Mouse (Mus musculus): Measurements from ENCODE around the gene Krt76.

Krt76 gene

DNA sequence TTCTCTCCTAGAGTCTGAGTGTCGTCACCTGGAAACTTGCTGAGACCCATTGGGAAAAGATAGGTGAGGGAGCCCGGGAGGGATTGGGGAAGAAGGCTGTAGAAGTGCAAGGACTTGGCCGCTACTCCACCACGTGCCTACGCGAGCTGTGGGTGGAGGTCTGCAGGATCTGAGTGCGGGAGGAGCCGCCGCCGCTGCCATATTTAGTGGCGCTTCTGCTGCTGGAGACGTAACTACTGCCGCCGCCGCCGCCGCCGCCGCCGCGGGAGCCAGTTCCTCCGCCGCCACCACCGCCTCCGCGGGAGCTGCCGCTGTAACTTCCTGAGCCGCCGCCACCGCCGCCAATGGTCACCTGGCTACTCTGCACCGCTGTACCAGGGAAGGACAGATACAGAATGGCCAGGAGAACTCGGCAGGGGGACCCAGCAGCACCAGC, 33.0 kb downstream of the Krt76 start:
- DNase-seq, result peak; percentile 29

DNA sequence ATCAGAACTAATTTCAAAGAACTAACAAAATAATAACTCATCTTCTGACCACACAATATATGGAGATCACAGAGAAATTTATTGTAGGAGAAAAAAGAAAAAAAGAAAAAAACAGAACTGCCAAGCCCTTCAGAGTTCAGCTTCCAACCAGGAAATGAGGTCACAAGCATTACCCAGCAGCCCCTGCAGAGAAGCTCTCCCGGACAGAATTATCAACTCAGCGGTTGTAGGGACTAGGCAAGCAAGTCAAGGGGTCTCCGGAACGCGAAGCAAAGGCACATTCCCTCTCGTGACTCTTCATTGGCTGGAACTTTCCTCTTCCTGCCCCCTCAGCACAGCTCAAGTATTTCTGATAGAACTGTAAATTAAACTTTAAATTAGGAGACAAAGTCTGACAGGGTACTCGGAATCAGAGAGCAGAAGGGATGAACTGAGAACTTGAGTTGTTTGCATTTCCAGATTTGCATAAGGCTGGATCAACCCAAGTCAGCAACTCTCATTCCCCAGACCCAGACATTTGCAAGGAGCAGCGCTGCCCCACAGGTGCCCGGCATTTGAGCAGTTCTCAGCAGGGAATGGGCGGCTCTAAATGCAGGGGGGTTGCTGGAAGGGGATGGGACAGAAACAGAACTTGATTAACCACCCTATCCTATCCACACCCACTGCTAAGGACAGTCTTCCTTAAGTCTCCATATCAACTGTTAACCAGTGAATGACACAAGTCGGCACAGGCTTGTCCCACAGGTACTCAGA, 33.9 kb downstream of the Krt76 start:
- no peak for DNase-seq

DNA sequence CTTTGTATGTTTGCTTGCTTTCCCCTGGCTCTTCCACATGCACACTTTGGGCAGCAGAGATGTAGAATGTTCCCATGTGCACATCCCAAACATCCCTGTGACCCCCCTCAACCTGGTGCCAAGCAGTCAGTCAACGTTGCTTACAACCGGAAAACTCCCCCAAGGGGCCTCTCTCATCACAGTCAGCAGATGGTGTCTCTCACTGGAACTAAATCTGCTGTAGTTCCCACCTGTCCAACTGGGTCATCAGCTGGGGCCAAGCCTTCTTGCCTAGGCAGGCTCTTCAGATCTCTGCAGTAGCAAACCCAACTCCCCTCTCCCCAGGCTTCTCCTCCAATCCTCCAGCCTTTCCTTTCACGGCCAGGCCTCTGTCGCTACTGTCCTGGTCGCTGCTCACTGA, 36.0 kb downstream of the Krt76 start:
- no peak for DNase-seq

DNA sequence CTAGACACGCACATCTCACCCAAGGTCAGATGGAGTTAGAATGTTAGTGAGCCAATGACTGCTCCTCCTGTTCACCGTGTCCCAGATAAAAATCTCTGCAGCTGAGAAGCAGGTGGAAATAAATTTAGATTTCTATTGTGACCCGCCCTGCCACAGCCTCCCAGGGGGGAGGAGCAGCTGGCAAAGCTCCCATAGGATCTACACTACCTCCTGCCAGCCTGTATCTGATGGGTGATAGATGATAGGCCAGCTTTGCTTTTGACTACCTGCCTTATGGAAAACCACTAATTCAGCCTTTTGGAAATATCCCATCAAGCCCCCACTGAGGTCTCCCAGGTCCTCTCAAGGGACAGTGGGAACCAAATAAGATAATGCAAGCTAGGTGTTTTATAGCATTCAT, 37.0 kb downstream of the Krt76 start:
- no peak for DNase-seq

DNA sequence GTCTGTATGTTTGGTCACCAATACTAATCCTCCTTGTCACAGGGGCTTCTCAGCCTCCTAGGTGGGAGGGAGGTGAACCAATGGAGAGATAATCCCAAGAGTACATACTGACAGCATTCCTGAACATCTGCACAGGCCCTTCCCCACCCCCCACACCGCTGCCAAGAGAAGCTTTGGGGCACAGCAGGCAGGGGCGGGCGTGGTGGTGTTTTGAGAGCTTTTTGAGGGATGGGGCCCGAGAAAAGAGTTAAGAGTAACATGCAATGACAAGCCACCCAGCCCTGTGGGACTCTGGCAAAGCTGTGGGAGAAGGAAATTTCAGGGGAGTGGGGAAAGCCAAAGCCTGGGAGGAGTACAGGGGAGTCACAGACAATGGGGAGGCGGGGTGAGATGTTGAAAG, 38.4 kb downstream of the Krt76 start:
- no peak for DNase-seq

DNA sequence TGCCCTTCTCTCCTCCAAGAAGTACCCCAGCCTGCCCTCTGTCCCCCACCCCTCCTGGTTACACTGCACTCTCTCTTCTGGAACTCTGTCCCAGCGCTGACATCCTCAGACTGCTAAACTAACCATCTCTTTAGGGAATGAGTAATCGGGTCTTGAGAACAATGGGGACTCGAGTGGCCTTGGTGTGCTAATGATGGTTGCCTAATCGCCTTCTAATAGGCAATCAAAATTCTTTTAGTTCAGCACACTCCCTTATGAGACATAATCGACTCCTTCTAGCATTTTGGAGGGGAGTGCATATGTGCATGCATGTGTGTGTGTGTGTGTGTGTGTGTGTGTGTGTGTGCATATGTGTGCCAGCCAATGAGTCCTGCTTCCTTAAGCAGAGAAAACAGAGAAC, 40.1 kb downstream of the Krt76 start:
- DNase-seq, result no peak

DNA sequence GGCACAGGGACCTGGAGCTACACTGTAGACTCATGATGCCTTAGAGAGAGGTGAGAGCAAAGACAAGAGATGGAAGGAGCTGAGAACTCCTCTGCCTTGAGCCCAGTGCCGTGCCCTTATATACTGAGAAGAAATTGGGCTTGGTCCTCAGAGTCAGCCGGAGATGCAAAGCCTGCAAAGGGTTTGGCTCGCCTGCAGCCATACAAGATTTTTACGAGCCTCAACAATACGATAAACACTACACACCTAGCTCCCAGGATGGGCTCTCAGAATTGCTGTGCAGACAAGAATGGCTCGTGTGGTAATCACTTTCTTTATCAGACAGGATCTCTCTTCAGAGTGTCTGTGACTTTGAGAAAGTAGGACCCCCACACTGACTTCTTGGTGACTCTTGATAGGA, 42.0 kb downstream of the Krt76 start, which contains the start of gene Krt1:
Gene Krt1, minus strand, starts transcription at position 101 of the 400 bp plus-strand sequence.
- DNase-seq, result no peak

DNA sequence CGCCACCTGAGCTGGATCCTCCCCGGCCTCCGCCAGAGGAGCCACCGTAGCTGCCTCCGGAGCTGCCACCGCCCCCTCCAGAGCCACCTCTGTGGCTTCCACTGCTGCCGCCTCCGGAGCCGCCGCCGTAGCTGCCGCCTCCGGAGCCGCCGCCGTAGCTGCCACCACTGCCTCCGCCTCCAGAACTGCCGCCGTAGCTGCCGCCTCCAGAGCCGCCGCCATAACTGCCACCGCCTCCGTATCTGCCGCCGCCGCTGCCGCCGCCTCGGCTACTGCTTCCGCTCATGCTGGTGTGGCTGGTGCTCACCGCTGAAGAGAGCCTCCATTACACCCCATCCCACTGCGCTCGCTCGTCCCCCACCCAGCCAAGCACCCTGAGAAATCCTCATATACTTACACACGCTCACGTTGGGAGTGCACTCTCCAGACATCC, 46.7 kb downstream of the Krt76 start:
- peak; percentile 54 for DNase-seq

DNA sequence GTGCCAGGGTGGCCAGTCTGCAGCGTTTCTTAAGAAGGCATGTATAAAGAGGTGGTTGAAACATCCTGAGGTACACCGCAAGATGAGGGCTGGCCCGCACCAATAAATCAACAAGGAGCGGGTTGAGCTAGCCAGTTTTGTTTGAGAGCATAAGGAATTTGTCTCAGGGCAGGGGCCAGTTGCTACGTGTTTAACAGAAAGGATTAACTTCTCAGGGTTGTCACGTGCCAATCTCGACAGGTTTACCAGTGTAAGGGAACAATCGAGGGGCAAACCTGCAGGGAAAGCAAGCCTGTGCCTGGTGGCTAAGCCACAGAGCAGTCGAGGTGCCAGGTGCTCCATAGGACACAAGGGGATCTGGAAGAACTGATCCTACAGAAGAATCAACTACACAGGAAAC, 49.5 kb downstream of the Krt76 start:
- no peak for DNase-seq

DNA sequence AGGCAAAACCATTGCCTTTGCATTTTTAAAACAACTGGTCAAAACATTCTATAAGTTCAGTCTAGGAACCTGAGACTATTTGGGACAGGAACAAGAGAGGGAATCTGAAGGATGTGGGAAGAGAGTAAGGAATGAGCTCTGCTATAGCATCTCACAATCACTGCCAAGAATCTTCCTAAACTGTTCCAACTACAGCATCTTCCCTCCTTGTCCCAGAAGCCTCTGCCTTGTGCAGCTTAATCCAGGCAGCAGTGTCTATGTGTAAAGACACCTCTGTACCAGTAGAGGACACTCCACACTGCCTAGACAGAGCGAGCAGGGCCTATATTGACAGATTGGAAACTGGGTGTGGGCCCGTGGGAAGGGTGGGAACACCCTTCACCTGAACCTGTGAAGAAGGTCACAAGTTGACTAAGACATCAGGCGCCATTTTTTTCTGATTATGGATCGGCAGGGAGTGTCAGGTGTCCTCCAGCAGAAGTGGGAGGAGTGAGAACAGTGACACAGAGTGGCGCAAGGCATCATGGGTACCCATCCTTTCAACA, 57.9 kb downstream of the Krt76 start:
- no peak for DNase-seq
